Mouse (Mus musculus): Measurements from ENCODE around the gene Gm11027. TPM values are rescaled to one million over a fixed set of nuclear protein-coding genes. Genes with fewer than 3 reads are reported as not detected.
"Not testable (repeated sequence)": the region's sequence is repeated elsewhere in the genome, so short reads cannot be mapped to it uniquely, and the experiment has no call there.

The Gm11027 gene
- total RNA-seq (2022): not detected

DNA sequence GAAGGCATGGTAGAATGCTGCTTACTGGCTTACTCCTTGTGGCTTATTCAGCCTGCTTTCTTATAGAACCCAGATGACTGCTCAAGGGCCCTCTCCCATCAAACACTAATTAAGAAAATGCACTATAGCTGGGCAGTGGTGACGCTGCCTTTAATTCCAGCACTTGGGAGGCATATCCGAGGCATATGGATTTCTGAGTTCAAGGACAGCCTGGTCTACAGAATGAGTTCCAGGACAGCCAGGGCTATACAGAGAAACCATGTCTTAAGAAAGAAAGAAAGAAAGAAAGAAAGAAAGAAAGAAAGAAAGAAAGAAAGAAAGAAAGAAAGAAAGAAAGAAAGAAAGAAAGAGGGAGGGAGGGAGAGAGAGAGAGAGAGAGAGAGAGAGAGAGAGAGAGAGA, at the start of gene Gm11027:
Gm11027 (plus strand) TSS at position 301 of the 400 bp plus-strand sequence.
- DNase-seq: not testable (repeated sequence)

DNA sequence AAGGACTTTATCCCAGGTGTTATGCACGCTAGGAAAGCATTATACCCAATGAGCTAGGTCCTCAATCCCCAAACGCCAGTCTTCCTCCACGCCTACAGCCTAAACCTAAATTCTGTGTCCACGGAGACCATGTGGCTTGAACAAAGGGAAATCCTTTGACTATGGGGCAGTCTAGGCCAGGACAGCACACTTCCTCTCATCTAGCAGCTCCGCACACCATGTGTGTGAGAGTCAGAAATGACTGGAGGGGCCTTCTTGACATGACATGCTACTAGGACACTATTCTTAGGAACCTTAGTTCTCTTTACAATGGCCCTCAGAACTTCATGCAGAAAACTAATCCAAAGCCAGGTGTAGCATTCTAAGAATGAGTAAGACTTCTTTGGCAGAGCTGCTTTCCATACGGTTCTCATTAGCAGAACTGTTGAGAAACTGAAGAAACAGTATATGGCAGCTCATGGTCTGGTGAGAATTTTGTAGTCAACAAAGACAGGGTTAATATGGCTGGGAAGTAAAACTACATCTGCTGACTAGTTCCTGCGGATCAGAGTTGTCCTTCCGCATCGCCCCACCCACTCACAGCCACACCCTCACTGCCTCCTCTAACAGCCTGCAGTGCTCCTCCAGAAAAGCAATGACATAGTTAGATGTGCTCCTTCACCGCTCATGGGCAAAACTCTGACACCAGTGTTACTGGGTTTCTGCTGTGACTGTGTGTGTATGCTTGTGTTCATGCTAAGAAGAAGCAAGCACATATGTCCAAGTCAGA, 48.7 kb upstream of the Gm11027 start:
- no peak for DNase-seq

GRCm38 (mm10) chr12:116229451-116229850, 45.7 kb upstream of the Gm11027 start:
- no peak for DNase-seq

DNA sequence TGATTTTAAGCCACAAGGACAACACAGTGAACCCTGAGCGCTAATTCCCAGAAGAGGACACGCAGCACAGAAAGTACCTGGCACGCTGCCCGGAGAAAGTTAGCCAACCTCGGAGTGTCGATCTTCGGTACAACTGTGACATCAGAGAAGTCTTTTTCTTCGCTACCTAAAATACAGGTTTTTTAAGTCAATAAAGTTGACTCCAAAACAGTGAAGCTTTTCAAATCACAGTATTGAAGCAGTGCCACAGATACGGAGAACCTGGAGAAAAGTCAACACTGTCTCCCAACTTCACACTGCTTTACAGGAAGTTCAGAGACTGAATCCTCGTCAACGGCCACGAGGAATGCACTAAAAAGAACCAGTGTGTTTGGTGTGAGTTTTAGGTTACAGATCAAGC, 43.6 kb upstream of the Gm11027 start:
- DNase-seq: peak; percentile 82

GRCm38 (mm10) chr12:116232061-116232460, 43.1 kb upstream of the Gm11027 start:
- no peak for DNase-seq

DNA sequence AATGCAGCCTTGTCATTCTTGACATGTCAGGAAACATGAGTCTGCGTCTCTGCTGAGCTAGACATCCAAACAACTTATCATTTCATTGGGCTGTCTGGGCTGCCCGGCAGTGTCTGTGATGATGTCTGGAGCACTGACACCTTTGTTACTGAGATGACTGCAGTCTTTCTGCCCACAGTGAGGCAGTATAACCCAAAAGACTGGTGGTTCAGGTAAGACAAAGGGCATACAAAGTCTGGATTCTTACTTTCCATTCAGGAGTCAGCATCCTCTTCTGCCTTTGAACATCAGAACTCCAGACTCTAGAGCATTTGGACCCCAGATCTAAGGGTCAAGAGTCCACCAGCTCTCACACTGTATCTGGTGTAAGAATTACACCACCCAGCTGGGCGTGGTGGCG, 39.8 kb upstream of the Gm11027 start:
- no peak for DNase-seq

- DNase-seq: no peak
These were observed 38.5 kb upstream of the Gm11027 start for GRCm38 (mm10) chr12:116236658-116237057.

GRCm38 (mm10) chr12:116238370-116238769, 36.8 kb upstream of the Gm11027 start:
- no peak for DNase-seq

- no peak for DNase-seq
These were observed 36.4 kb upstream of the Gm11027 start for GRCm38 (mm10) chr12:116238803-116239202.

DNA sequence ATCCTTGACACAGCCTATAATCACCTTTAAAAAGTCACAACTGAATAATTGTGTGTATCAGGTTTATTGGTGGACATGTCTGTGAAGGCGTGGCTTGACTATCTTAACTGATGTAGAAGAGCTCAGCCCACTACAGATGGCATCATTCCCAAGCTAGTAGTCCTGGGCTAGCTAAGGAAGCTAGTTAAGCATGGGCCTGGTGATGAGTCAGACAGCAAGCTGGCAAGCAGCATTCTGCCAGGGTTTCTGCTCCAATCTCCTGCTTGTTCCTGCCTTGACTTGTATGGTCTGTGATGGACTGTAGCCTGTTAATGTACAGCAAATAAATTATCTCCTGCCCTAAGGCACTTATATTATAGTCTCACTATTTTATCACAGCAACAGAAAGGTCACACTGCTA, 30.6 kb upstream of the Gm11027 start:
- no peak for DNase-seq

DNA sequence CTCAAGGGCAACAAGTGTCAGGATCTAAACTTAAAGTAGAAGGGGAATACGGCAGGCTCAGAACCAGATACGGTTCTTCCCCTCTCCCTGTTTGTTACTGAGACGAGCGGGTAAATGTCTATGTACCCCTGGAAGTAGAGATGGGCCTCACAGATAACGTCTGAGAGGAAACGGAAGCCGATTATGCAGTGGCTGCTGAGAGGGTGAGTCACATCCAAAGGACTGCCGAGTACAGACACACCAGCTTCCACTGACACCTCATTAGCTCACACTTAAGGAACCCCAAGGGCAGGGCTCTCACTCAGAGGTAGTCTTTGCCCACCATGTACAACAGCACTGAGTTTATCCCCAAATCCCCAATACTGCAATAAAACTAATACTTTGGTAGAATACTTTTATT, 20.5 kb upstream of the Gm11027 start:
- DNase-seq: no peak

GRCm38 (mm10) chr12:116255636-116256035, 19.6 kb upstream of the Gm11027 start:
- DNase-seq: no peak

- DNase-seq: no peak
These were observed 16.9 kb upstream of the Gm11027 start for GRCm38 (mm10) chr12:116258321-116258720.

GRCm38 (mm10) chr12:116262555-116263341, 12.4 kb upstream of the Gm11027 start, which contains the start of gene Wdr60:
Gene Wdr60 (minus strand): TSS chr12:116263022.
- DNase-seq: peak; percentile 85

GRCm38 (mm10) chr12:116264756-116265155, 10.4 kb upstream of the Gm11027 start:
- no peak for DNase-seq

GRCm38 (mm10) chr12:116265275-116265674, 9.9 kb upstream of the Gm11027 start:
- DNase-seq: no peak

DNA sequence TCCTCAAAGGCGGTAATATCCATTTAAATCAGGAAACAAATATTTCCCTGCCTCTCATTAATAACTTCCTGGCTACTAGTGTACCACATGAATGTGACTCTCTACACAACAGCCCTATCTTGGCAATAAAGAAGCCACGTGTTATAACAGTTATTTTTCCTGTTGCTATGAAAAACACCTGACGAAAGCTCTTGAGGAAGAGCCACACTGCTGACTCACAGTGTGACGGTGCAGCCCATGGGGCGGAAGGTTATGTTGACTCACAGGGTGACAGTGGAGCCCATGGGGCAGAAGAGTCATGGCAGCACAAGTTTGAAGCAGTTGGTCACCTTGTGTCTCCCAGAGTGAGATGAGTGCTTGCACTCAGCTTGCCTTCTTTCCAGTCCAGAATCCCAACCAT, 5.7 kb upstream of the Gm11027 start:
- peak; percentile 11 for DNase-seq

DNA sequence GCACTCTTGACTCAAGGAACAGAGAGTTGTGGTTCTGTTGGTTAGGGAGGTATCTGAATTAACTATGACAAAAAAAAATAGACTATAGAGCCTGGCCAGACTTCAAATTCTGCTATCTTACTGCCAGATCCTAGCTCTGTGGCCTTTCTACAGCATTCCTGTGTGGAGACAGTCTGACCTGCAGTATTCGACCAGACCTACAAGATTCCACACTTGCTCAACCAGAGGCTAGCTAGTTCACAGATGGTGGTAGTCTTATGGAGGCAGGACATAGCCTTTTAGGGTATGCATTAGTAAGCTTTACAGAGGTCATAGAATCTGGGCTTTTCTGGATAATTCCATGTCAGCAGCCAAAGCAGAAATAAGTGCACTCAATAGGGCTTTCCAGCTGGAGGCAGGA, 4.6 kb upstream of the Gm11027 start:
- no peak for DNase-seq

GRCm38 (mm10) chr12:116271071-116271470, 4.1 kb upstream of the Gm11027 start:
- DNase-seq: no peak

GRCm38 (mm10) chr12:116273733-116274132, 1.5 kb upstream of the Gm11027 start:
- no peak for DNase-seq

GRCm38 (mm10) chr12:116275631-116276030, 445 bp downstream of the Gm11027 start:
- no peak for DNase-seq

DNA sequence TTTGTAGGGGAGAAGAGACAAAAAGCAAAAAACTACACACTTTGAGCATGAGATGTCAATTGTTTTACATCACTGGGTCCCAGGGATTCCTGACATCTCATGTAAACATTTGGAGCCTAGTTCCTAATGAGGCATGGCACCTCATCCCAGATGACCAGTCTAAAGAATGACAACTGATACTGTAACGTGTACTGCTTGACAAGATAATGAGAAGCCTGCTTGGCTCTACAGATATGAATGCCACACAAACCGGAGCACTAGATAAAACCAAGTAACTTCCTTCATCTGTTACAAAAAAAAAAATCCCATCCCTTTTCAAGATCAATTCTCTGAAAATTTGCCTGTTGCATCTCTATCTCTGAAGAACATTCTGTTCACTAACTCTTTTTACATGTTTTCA, 1.8 kb downstream of the Gm11027 start:
- no peak for DNase-seq

- peak; percentile 9 for DNase-seq
These were observed 3.4 kb downstream of the Gm11027 start for GRCm38 (mm10) chr12:116278541-116278940.

GRCm38 (mm10) chr12:116279181-116279580, 4.0 kb downstream of the Gm11027 start:
- DNase-seq: no peak

All from adrenal gland, adult 8-10 months (tissue).